Mouse (Mus musculus) stomach, embryonic 14.5 days (tissue): ENCODE data around the gene Ap1ar. TPM values are rescaled to one million over a fixed set of nuclear protein-coding genes. Genes with fewer than 3 reads are reported as not detected.

ENCODE experiments used
- ATAC-seq: fragments of 200-750 bp; cut with Nextera tagmentation; 2 replicates; pipeline ENCODE4 v1.8.0; 2017; ENCODE audit warnings: low read depth, moderate TSS enrichment; ENCODE audit not compliant: insufficient number of reproducible peaks, insufficient read depth, low FRiP score
- H3K27ac ChIP-seq: fragments of 300-500 bp; sonication (generic); 2 replicates; pipeline ENCODE4 v1.5.1; 2014; ENCODE audit warnings: mild to moderate bottlenecking, low read length, moderate library complexity, mixed read lengths
- H3K27me3 ChIP-seq: fragments of 300-500 bp; sonication (generic); 2 replicates; pipeline ENCODE4 v1.6.1; 2014; ENCODE audit warnings: low read length, control low read depth, mixed read lengths; ENCODE audit not compliant: control insufficient read depth, insufficient read depth
- H3K36me3 ChIP-seq: fragments of 300-500 bp; sonication (generic); 2 replicates; pipeline ENCODE4 v1.6.1; 2014; ENCODE audit warnings: mild to moderate bottlenecking, control low read depth, low read length, moderate library complexity, mixed read lengths; ENCODE audit not compliant: control insufficient read depth, insufficient read depth
- H3K4me1 ChIP-seq: fragments of 300-500 bp; sonication (generic); 2 replicates; pipeline ENCODE4 v1.6.1; 2014; ENCODE audit warnings: low read length, control low read depth, mixed read lengths; ENCODE audit not compliant: control insufficient read depth, insufficient read depth
- H3K4me2 ChIP-seq: fragments of 300-500 bp; sonication (generic); replicated peaks from 2 replicates; pipeline ENCODE4 v1.6.1; 2014; ENCODE audit warnings: low read depth, low read length, control low read depth
- H3K4me3 ChIP-seq: fragments of 300-500 bp; sonication (generic); 2 replicates; pipeline ENCODE4 v1.5.1; 2014; ENCODE audit warnings: low read depth, low read length, control low read depth
- H3K9ac ChIP-seq: fragments of 300-500 bp; sonication (generic); replicated peaks from 2 replicates; pipeline ENCODE4 v1.6.1; 2014; ENCODE audit warnings: low read depth, mild to moderate bottlenecking, control low read depth, low read length, moderate library complexity, mixed read lengths
- H3K9me3 ChIP-seq: fragments of 300-500 bp; sonication (generic); 2 replicates; pipeline ENCODE4 v1.6.1; 2016; ENCODE audit warnings: low read depth, low read length, control low read depth; ENCODE audit not compliant: control insufficient read depth
- WGBS: fragments of 180-500 bp; shearing (Covaris S2); extraction: QIAGEN DNeasy Blood & Tissue Kit; methylation state at CpG from one replicate; pipeline ENCODE4 v1.1.7; 2014; 5-methylcytosine and 5-hydroxymethylcytosine counted together
- polyA plus RNA-seq: library from polyadenylated mRNA; unstranded; fragments of >200 nt; fragmentation: Nextera tagmentation; extraction: Ambion mirVana; gene quantifications from 2 replicates; pipeline ENCODE4 v1.2.1, GENCODE M21; 2014

Ap1ar gene
- polyA plus RNA-seq, 1 experiment from 2014 or later, result 56.8 TPM

DNA sequence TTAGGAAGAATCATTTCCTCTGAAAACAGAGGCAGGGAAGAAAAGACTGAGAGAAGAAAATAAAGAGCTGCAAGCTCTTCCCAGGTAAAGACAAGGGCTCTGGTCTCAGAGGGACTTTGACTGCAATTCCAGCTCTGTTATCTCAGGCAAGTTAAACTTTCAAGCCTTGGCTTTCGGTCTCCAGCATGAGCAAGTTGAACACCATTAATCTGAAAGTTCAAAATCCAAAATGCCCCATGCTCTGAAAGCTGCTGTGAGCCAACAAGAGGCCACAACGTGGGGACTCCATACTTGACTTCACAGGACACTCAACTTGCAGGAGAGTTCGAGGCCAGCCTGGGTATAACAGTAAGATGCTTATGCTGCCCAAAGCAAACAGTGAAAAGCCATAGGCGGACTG is 3.3 kb downstream of the Ap1ar start:
- H3K4me3 ChIP-seq, result no peak overlapping the region
- no peak overlapping the region for H3K9ac ChIP-seq
- 85% methylated on average over 4 of the region's 4 CpGs for WGBS
- peaks cover 18% of the 10 kb centered on the region for H3K4me1 ChIP-seq
- H3K27me3 ChIP-seq, result no peaks in the 10 kb centered on the region
- H3K27ac ChIP-seq, result no peak overlapping the region
- no peak overlapping the region for H3K4me2 ChIP-seq
- no peaks in the 10 kb centered on the region for H3K9me3 ChIP-seq
- no peak for ATAC-seq
- H3K36me3 ChIP-seq, result no peaks in the 10 kb centered on the region

DNA sequence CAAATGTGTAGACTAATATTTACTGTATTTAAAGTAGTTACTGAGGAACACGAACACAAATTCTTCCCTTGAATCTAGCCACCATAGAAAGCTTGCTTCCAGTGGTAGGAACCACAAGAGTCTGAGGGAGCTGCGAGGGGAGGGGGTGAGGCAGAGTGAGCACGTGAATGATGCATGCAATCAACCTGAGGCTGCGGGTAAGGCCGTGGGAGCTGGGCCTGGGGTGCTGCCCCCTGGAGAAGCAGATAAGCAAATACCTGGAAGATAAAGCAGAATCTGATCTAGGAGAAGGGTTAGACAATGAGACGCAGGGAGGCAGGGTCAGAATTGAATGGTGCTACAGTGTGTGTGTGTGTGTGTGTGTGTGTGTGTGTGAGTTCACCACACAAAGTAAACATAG is 6.2 kb downstream of the Ap1ar start:
- Histone ChIP-seq H3K27ac (no peak overlapping the region), H3K9me3 (no peaks in the 10 kb centered on the region), H3K9ac (no peak overlapping the region), H3K36me3 (no peaks in the 10 kb centered on the region), H3K27me3 (no peaks in the 10 kb centered on the region), H3K4me3 (no peak overlapping the region), H3K4me2 (no peak overlapping the region), H3K4me1 (peaks cover 25% of the 10 kb centered on the region)
- no peak for ATAC-seq
- WGBS, result 58% methylated on average over 6 of the region's 6 CpGs

DNA sequence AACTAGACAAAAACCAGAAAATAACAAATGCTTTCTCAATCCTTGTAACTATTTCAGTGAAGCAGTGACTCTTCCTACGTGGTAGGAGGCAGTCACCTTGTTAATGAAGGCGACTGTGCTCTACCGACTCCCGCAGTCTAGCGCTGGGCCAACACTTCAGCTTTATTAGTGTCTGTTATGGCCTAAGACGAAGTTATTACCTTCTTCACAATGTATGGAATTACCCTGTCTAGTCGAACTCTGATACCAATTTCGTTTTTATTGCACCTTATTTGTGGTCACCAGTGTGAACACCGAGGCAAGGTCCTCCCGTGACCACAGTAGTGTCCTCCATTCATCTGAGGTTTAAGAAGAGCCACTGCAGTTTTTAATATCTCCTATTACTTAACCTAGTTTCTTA is 7.1 kb downstream of the Ap1ar start:
- H3K9me3 ChIP-seq, result no peaks in the 10 kb centered on the region
- no peak overlapping the region for H3K9ac ChIP-seq
- no peak overlapping the region for H3K4me3 ChIP-seq
- H3K36me3 ChIP-seq, result no peaks in the 10 kb centered on the region
- ATAC-seq, result no peak
- 89% methylated on average over 10 of the region's 10 CpGs for WGBS
- H3K4me1 ChIP-seq, result peaks cover 22% of the 10 kb centered on the region
- H3K27me3 ChIP-seq, result no peaks in the 10 kb centered on the region
- H3K27ac ChIP-seq, result no peak overlapping the region
- no peak overlapping the region for H3K4me2 ChIP-seq

DNA sequence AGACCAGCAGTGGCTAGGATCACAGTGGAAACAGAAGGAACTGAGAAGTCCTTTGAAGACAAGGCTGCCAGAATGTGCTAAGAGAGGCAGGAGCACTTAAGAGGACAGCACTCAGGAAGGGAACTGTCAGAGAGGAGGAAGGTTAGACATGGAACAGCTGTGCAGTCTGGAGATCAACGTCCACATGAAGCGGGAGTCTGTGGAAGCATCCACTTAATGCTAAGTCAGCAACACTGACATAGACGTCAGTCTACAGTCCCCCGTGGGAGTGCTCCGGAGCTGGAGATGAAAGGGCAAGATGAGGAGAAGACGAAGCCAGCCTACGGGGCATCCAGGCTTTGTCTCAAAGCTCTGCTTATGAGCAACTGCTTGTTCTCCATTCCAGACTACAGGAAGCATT is 10.2 kb downstream of the Ap1ar start:
- Histone ChIP-seq H3K4me2 (0 out of 2 replicates have a peak overlapping the region, but pooled peaks have one; percentile 2), H3K9me3 (no peaks in the 10 kb centered on the region), H3K4me1 (peaks cover 22% of the 10 kb centered on the region), H3K27ac (peak overlapping the region; percentile 40; the same call in 1 of the 2 replicates), H3K36me3 (no peaks in the 10 kb centered on the region), H3K9ac (no peak overlapping the region), H3K27me3 (no peaks in the 10 kb centered on the region), H3K4me3 (no peak overlapping the region)
- peak; percentile 82; the same call in 1 of the 2 replicates for ATAC-seq
- whole genome bisulfite sequencing, result 21% methylated on average over 7 of the region's 7 CpGs

DNA sequence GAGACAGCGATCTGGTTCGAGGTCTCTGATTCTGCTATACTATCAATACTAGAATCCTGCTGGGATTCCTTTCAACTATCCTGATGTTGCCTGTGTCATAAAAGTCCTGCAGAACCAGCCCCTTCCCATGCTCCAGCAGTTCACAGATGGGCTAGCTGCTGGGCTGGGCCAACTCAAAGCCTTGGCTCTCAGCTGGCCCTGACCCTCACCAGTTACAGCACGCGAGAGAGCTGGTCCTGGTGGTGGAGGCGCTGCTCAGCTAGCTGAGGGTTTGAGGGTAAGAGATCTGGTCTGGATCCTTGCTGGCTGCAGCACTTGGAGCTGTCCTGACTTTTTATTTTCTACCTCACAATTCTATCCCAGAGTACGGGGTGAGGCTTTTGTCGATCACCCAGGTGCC is 10.8 kb downstream of the Ap1ar start:
- H3K4me2 ChIP-seq, result no peak overlapping the region
- H3K36me3 ChIP-seq, result peaks cover 2% of the 10 kb centered on the region
- peaks cover 22% of the 10 kb centered on the region for H3K4me1 ChIP-seq
- ATAC-seq, result no peak
- no peak overlapping the region for H3K9ac ChIP-seq
- 64% methylated on average over 7 of the region's 7 CpGs for WGBS
- no peaks in the 10 kb centered on the region for H3K27me3 ChIP-seq
- no peak overlapping the region for H3K4me3 ChIP-seq
- H3K9me3 ChIP-seq, result no peaks in the 10 kb centered on the region
- H3K27ac ChIP-seq, result peak overlapping the region; percentile 40; the same call in 1 of the 2 replicates

DNA sequence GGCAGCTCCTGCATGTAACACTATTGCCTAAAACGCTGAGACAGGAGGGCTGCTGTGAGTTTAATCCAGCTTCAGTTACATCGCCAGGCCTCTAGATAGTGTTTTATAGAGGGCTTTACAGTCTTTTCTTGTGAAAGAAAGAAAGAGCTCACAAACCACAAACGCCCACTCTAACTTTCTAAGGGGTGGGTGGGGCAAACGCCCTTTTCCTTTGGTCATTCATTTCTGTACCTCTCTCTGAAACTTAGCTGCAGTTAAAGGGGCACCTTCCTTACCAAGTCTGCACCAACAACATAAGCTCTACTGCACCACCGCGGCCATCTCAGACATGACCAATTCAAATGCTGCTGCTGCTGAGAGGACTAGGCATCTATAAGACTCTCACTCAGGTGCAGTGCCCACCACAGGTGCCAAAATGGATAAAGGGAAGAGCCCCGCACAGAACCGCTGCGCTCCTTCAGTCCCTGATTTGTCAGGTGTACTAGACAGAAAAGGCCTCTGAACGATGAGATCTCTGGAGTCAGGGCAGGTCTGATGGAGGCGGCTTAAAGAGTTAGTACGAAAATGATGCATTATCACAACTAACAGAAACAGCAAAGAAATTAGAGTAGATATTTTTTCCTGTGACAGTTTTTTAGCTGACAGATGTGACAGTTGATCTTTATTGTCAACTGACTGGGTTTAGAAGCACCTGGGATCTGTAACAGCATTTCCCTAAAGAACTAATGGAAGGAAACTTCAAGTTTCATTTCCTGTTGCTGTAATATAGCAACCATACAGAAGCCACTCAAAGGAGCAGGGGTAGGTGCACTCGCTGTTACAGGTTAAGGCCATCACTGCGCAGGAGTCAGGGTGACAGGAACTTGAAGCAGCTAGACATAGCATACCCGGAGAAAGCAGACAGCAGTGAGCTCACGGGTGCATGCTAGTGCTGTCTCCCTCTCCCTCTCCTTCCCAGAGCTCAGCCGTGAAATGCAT is 13.1 kb downstream of the Ap1ar start:
- no peak overlapping the region for H3K4me2 ChIP-seq
- no peak overlapping the region for H3K4me3 ChIP-seq
- no peak overlapping the region for H3K27ac ChIP-seq
- peaks cover 13% of the 10 kb centered on the region for H3K36me3 ChIP-seq
- H3K4me1 ChIP-seq, result peaks cover 20% of the 10 kb centered on the region
- no peaks in the 10 kb centered on the region for H3K9me3 ChIP-seq
- H3K27me3 ChIP-seq, result no peaks in the 10 kb centered on the region
- ATAC-seq, result no peak
- no peak overlapping the region for H3K9ac ChIP-seq
- WGBS, result 78% methylated on average over 17 of the region's 17 CpGs

DNA sequence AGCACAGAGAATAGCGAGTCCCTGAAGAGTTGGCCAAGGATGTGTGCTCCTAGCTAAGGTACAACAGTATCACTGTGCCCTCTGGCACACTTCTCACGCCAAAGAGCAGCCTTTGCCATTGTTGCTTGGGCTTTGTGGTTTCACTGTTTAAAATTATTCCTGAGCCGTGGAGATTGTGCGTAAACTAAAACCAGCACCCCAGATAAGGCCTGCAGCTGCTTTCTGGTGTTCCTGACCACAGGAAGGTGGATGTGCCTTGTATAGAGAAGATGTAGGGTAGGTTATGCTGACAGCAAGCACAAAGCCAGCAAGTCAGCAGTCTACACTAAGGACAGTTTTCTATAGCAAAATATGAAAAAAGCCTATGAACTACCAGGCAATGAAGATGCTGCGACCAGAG is 16.1 kb downstream of the Ap1ar start:
- Histone ChIP-seq H3K4me1 (peaks cover 7% of the 10 kb centered on the region), H3K27me3 (no peaks in the 10 kb centered on the region), H3K9me3 (no peaks in the 10 kb centered on the region), H3K4me2 (no peak overlapping the region), H3K27ac (no peak overlapping the region), H3K9ac (no peak overlapping the region), H3K36me3 (peaks cover 19% of the 10 kb centered on the region), H3K4me3 (no peak overlapping the region)
- 77% methylated on average over 5 of the region's 5 CpGs for WGBS
- no peak for ATAC-seq

DNA sequence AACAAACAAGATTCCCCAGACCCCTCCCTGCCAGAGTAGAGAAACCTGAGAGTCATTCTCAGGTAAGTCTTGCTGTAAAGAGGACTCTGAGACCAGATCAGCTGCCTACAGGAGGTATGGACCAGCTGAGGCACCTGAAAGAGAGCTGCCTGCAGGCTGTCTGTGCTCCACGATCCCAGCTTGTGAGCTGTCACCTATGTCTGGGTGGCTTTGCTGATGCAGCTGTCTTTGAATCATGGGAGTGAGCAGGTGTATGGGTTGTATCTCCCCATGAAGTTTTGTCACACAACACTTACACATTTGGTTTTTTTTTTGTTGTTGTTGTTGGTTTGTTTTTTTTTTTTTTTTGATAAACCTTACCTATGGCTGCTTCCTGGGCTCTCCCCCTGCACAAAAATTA is 16.9 kb downstream of the Ap1ar start:
- Histone ChIP-seq H3K4me3 (no peak overlapping the region), H3K27ac (no peak overlapping the region), H3K9me3 (no peaks in the 10 kb centered on the region), H3K4me2 (no peak overlapping the region), H3K36me3 (peaks cover 19% of the 10 kb centered on the region), H3K9ac (no peak overlapping the region), H3K27me3 (no peaks in the 10 kb centered on the region), H3K4me1 (peaks cover 2% of the 10 kb centered on the region; the same call in 1 of the 2 replicates)
- no peak for ATAC-seq
- 77% methylated on average over 1 of the region's 1 CpGs for WGBS
